Mouse (Mus musculus): ENCODE results near the gene Lag3.

- no peak for TF ChIP-seq CTCF (IDR thresholded peaks at IDR 0.05; ENCODE audit: low read depth)
- TF ChIP-seq EP300 (IDR thresholded peaks at IDR 0.05; ENCODE audit: low read depth): no peak
These were observed 20.5 kb downstream of the Lag3 start for GRCm38 (mm10) chr6:124890997-124891396.
